Mouse (Mus musculus) liver, embryonic 14.5 days (tissue): ENCODE data around the gene Stmn1.

ENCODE experiments used
- CTCF ChIP-seq: IDR thresholded peaks from 2 replicates; pipeline ENCODE4 v1.5.1; 2016; ENCODE audit warnings: antibody characterized with exemption, low read depth, control low read depth
- EP300 ChIP-seq: IDR thresholded peaks from 2 replicates; pipeline ENCODE4 v1.6.1; 2016; ENCODE audit warnings: antibody characterized with exemption, low read depth

- TF ChIP-seq CTCF = no peak
- TF ChIP-seq EP300 = no peak
Observed at GRCm38 (mm10) chr4:134455310-134455709, 12.8 kb upstream of the Stmn1 start.
